Mouse (Mus musculus) spleen, embryonic (tissue): ENCODE measurements around the gene Ndufa8.

Experiments used
- CTCF ChIA-PET: fragments of 350-600 bp; sonication (Branson Sonifier 250); formaldehyde crosslinking; loops from one replicate; lab custom pipeline; 2022; lab: Charles Lee

Ndufa8 gene

GRCm38 (mm10) chr2:36048748-36049566 lies at the start of gene Ndufa8, which contains the start of gene Morn5:
TSS of gene Ndufa8 (minus strand) at chr2:36049406.
TSS of gene Morn5 (plus strand) at chr2:36049458.
- CTCF ChIA-PET = interaction anchor here (0.9 kb wide), 1 partner anchor 168 kb away, joined by 3 read pairs; no protein-coding TSS in a partner anchor

- CTCF ChIA-PET = no interaction called here
Observed at GRCm38 (mm10) chr2:36098021-36098420, 48.8 kb upstream of the Ndufa8 start.

GRCm38 (mm10) chr2:36097129-36097815 lies 48.1 kb upstream of the Ndufa8 start:
- CTCF ChIA-PET = no interaction called here

GRCm38 (mm10) chr2:36093914-36094475 lies 44.8 kb upstream of the Ndufa8 start:
- CTCF ChIA-PET = no interaction called here

- CTCF ChIA-PET = no interaction called here
Observed at GRCm38 (mm10) chr2:36093301-36093700, 44.1 kb upstream of the Ndufa8 start.

- CTCF ChIA-PET = no interaction called here
Observed at GRCm38 (mm10) chr2:36092748-36093147, 43.5 kb upstream of the Ndufa8 start.

GRCm38 (mm10) chr2:36090853-36091741 lies 41.9 kb upstream of the Ndufa8 start:
- CTCF ChIA-PET = interaction anchor here (0.6 kb wide), 1 partner anchor 188 kb away, joined by 4 read pairs; no protein-coding TSS in a partner anchor

- CTCF ChIA-PET = no interaction called here
Observed at GRCm38 (mm10) chr2:36089190-36089589, 40.0 kb upstream of the Ndufa8 start.

GRCm38 (mm10) chr2:36085041-36085440 lies 35.8 kb upstream of the Ndufa8 start:
- CTCF ChIA-PET = no interaction called here

- CTCF ChIA-PET = no interaction called here
Observed at GRCm38 (mm10) chr2:36082802-36083580, 33.8 kb upstream of the Ndufa8 start.

- CTCF ChIA-PET = interaction anchor here (0.5 kb wide), 1 partner anchor 45 kb away, joined by 6 read pairs; no protein-coding TSS in a partner anchor
Observed at GRCm38 (mm10) chr2:36081446-36081845, 32.2 kb upstream of the Ndufa8 start.

GRCm38 (mm10) chr2:36077160-36077761 lies 28.1 kb upstream of the Ndufa8 start:
- CTCF ChIA-PET = interaction anchor here (0.7 kb wide), 1 partner anchor 9 kb away, joined by 6 read pairs; no protein-coding TSS in a partner anchor

- CTCF ChIA-PET = no interaction called here
Observed at GRCm38 (mm10) chr2:36075210-36075609, 26.0 kb upstream of the Ndufa8 start.

GRCm38 (mm10) chr2:36073781-36074180 lies 24.6 kb upstream of the Ndufa8 start:
- CTCF ChIA-PET = no interaction called here

- CTCF ChIA-PET = interaction anchor here (0.8 kb wide), 1 partner anchor 21 kb away, joined by 3 read pairs; no protein-coding TSS in a partner anchor
Observed at GRCm38 (mm10) chr2:36071660-36072305, 22.6 kb upstream of the Ndufa8 start.

- CTCF ChIA-PET = no interaction called here
Observed at GRCm38 (mm10) chr2:36067132-36067531, 17.9 kb upstream of the Ndufa8 start.

- CTCF ChIA-PET = no interaction called here
Observed at GRCm38 (mm10) chr2:36061409-36061808, 12.2 kb upstream of the Ndufa8 start.

- CTCF ChIA-PET = no interaction called here
Observed at GRCm38 (mm10) chr2:36056248-36056647, 7.0 kb upstream of the Ndufa8 start.

- CTCF ChIA-PET = interaction anchor here (0.7 kb wide), 1 partner anchor 80 kb away, joined by 4 read pairs; no protein-coding TSS in a partner anchor
Observed at GRCm38 (mm10) chr2:36053249-36053648, 4.0 kb upstream of the Ndufa8 start.
